Mouse (Mus musculus) adrenal gland, postnatal 36 days (tissue): Measurements from ENCODE around the gene C9. TPM values are rescaled to one million over a fixed set of nuclear protein-coding genes. Genes with fewer than 3 reads are reported as not detected.

Experiments
- DNase-seq, 2 experiments: peaks; one replicate each; pipeline ENCODE4 v3.0.0; 2021; ENCODE audit warnings: mixed read lengths in 1 of 2
- total RNA-seq, 2 experiments: library from RNA; stranded (reverse); gene quantifications; 2 replicates each; pipeline ENCODE4 v1.2.3; 2021

Gene C9
- total RNA-seq, 2 experiments from 2014 or later = 0.33 TPM; not detected in 1

GRCm38 (mm10) chr15:6483561-6483960 is 38.4 kb downstream of the C9 start:
- no peak for DNase-seq

- no peak for DNase-seq
Observed at GRCm38 (mm10) chr15:6492386-6492785, 47.3 kb downstream of the C9 start.

GRCm38 (mm10) chr15:6498396-6499070 is 53.4 kb downstream of the C9 start:
- DNase-seq = no peak

- peak; percentile 5 to 51 for DNase-seq
Observed at GRCm38 (mm10) chr15:6500787-6501186, 55.7 kb downstream of the C9 start.

- DNase-seq = no peak
Observed at GRCm38 (mm10) chr15:6517525-6517924, 72.4 kb downstream of the C9 start.

GRCm38 (mm10) chr15:6519417-6520255 is 74.5 kb downstream of the C9 start:
- DNase-seq = no peak

GRCm38 (mm10) chr15:6520505-6521155 is 75.5 kb downstream of the C9 start:
- DNase-seq = no peak

- no peak for DNase-seq
Observed at GRCm38 (mm10) chr15:6522653-6523167, 77.6 kb downstream of the C9 start, which contains the start of gene Fyb. Fyb (plus strand) TSS chr15:6522853.

- no peak for DNase-seq
Observed at GRCm38 (mm10) chr15:6524801-6525200, 79.7 kb downstream of the C9 start.

- no peak for DNase-seq
Observed at GRCm38 (mm10) chr15:6525386-6525785, 80.3 kb downstream of the C9 start.

GRCm38 (mm10) chr15:6533858-6534343 is 88.8 kb downstream of the C9 start:
- DNase-seq = no peak

GRCm38 (mm10) chr15:6534592-6534991 is 89.5 kb downstream of the C9 start:
- no peak for DNase-seq

GRCm38 (mm10) chr15:6539639-6540338 is 94.7 kb downstream of the C9 start:
- DNase-seq = peak; percentile 24 to 37

Other genes with a start within 250 kb of the C9 start
- 100 to 1,000 TPM; 435 to 470 TPM for gene Dab2, start 145.5 kb upstream of the C9 start, total RNA-seq
- gene Fyb, start 77.5 kb downstream of the C9 start, total RNA-seq = 10 to 100 TPM; 22.9 to 27.0 TPM